Mouse (Mus musculus): ENCODE data around the gene Nxph1.
A peak's percentile ranks its signal among the peaks of the same experiment; 100 is the strongest.

Nxph1 gene

DNA sequence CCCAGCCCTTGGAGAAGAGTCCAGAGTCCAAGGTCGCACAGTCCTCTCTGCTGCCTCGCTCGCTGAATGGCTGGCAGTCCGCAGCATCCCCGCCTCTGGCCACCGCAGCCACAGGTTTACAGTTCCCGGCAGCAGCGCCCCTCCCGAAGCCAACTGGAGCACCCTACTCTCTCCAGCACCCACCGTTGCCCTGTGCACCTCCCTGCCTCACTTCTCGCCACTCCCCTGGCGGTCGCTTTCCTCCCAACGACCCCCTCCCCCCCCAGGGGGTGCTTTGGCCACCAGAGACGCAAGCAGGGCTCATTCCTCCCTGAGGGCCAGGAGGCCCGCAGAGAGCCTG is at the start of gene Nxph1:
TSS of gene Nxph1 (plus strand) at position 301 of the 340 bp plus-strand sequence.
- no peak for DNase-seq (ENCODE audit: low spot score)

DNA sequence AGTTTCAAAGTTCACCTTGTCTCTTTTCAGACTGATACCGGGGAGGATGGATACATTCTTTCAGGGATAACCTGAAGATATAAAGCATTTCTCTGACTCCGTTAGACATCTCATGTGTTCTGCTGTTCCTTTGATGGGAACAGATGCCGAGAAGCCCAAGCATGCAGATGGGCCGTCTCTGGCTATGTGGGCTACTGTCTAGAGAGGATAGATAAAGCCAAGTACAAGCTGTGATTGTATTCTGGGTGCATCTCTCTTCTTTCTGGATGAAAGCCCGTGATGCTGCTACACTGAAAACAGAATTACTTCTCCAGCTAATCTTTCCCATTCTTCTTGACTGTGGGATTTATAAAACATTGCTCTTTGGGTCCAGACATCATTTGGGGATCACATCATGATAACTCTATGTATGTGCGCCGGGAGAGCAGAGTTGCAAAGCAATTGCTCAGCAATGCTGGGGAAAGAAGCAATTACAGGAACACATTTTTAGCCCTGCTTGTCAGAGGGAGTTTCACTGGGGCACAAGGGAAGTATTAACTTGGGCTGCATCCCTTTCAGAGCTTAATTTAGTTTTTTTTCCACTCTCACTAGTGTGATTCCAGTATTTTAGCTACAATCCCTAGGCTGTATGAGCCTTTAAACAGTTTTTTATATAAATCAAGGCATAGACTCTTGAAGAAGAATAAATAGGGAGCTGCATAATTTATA is 48.1 kb upstream of the Nxph1 start:
- DNase-seq (ENCODE audit: low spot score) = no peak

DNA sequence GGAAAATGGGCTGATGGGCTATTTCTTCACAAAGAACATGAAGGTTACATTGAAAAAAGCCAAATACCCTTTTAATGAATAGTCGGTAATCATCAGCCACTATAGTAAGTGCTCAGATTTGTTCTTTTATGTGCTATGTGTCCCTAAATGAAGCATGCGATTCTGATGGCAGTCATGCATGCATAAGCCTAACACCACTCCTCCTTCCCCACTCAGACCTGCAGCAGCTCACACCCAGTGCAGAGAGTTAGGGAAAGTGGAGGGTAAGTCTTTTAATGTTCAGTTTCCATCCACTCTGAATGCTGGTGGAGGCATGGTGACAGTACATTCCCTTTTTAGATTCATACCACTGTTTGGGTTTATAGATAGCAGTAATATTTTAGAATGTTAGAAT is 47.5 kb upstream of the Nxph1 start:
- no peak for DNase-seq (ENCODE audit: low spot score)

DNA sequence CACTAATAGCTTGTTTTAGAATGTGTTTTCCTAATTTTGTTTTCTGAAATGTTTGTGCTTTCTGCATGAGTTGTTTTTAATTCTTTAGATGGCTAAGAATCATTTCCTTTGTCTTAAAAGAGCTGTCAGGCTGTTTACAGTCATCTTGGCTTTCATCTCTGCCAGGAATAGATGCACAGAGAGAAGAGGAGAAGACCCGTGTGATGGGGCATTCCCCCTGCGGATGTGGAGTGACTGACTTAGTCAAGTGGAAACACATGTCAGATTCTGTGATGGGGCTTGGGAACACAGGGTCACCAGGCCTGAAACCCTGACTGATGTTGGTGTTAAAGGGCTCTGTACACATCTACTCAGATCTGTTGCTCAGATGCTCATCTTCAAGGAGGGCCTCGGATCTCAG is 40.3 kb upstream of the Nxph1 start:
- DNase-seq (ENCODE audit: low spot score) = no peak

DNA sequence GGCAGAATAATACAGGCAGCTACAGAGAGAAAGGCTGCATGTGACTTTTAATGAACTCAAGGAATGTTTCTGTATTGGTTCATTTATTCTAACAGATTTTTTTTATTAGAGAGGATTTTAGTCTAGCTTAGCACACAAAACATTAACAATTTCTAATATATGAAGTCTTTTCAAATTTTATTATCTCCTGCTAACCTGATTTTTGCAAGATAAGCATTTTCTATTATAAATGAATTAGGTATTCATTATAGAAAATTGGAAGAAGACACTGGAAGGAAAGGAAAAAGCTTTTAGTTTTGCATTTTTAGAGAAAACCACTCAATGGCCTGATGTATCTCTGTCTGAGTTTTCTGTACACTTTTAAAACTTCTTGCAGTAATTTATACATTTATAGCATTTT is 34.8 kb upstream of the Nxph1 start:
- DNase-seq (ENCODE audit: low spot score) = no peak

DNA sequence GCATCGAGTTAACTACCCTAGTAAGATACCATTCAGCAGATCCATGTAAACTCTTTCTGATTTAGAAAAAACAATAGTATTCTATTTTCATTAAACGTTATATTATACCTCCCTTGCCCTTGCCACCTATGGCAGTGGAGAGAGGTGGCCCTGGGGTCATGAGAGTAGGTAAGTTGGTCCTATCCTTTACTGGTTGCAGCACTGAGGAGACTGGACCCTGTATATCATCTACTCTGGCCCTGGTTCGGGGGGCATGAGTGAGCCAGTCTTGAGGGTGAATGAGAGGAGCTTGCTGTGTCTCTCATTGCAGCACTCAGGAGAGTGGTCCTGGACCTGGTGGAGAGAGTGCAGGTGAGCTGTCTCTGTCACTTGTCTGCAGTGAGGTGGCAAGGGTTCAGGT is 33.5 kb upstream of the Nxph1 start:
- no peak for DNase-seq (ENCODE audit: low spot score)

DNA sequence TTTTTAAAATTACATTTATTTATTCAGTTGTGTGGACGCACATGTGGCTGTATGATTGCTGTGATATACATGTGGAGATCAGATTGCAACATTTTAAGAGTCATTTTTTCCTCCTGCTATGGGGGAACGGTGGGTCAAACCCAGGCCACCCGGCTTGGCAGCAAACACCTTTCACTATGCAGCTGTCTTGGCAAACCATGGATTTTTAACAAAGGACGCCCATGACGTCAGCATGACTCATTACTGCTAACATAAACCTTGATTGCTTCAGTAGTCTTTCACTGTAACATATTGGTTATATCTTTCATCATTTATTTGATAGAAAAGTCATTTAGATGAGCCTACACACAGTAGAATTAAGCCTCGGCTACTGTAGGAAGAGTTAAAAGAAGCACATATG is 23.8 kb upstream of the Nxph1 start:
- no peak for DNase-seq (ENCODE audit: low spot score)

DNA sequence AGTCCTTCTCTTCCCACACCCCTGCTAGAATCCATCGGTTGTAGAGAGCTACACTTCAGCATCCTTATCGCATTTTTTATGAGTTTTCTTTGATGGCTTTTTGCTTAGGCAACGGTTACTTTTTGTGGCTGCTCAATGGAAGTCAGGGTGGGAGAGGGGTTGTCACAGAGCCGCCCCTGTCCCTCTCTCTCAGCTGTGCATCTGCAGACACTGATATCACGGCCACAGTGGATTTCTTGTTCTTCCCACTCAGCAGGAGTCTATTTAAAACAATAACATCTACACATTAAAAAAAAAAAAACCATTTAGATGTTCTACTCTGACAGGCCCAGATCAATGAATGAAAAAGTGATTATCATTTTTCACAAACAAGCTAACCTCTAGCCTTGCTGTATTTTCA is 13.0 kb upstream of the Nxph1 start:
- no peak for DNase-seq (ENCODE audit: low spot score)

DNA sequence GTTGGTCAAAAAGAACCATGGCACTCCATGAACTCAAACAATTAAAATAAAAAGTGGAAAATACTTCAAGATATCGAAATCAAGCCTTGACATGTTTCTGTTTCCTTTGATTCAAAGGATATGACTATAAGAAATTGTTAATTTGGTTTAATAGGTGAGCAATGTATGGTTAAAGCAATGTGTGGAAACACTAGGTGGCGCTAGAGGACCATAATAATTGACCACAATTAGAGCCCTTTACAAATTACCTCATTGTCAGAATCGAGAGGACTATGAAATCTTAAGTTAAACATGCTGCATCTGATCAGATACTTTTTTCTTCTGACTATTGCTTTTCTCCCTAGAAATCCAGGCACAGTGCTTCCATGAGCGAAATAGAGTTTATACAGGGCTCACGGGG is 12.5 kb upstream of the Nxph1 start:
- DNase-seq (ENCODE audit: low spot score) = peak; percentile 2

DNA sequence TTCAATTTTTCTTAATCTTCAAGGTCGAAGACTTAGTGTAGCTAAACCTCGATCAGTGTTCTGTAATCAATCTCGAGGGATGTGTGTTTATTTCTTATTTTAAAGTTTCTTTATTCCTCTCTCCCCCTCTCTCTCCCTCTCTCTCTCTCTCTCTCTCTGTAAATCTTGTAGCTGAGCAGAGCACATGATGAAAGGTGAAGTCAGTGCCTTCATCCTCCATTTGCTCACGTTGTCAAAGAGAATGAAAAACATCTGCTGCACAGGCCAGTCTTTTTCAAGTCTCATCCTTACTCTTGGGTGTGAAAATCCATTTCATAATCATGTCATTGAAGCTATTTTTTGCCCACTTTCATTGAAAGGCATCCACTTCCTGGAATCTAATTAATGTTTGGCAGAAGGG is 12.1 kb upstream of the Nxph1 start:
- no peak for DNase-seq (ENCODE audit: low spot score)

DNA sequence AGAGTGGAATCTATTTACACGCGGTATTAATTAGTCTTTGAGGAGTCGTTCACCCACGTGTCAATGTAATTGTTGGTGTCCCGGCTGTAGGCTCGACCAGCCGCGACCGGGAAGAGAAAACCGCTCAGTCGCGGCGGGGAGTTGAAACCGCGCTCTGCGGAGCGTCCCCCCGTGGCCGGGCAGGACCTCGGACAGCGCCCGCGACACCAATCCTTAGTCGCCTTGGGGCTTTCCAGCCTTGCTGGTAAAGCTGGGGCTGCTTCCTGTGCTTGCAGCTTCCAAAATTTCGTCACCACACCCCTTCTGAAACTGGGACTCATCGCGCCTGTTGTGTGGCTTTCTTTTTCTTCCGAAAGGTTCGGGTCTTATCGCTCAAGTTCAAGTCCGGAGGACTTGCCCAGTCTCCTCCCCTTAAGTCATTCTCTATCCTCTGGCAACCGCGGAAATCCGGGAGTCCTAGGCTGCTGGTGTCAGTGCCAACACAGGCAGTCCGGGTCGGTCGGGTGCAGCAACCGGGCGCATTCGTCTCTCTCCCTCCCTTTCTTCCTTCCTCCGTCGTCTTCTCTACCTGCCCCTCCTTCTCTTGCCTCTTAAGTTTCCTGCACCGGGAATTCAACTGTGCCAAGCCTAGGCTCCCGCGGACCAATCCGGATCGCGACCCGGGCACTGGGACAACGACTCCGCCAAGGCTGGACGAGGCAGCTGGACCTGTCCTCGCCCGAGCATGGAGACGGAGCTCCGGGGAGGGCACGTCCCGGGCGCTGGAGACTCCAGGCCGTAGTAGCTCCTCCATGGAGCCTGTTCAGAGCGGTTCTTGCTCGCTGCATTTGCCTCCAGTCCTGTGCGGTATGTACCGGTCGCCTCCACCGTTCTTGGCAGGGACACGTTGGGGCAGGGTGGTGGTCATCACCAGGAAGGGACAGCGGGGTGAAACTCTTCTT is 510 bp downstream of the Nxph1 start:
- no peak for DNase-seq (ENCODE audit: low spot score)

DNA sequence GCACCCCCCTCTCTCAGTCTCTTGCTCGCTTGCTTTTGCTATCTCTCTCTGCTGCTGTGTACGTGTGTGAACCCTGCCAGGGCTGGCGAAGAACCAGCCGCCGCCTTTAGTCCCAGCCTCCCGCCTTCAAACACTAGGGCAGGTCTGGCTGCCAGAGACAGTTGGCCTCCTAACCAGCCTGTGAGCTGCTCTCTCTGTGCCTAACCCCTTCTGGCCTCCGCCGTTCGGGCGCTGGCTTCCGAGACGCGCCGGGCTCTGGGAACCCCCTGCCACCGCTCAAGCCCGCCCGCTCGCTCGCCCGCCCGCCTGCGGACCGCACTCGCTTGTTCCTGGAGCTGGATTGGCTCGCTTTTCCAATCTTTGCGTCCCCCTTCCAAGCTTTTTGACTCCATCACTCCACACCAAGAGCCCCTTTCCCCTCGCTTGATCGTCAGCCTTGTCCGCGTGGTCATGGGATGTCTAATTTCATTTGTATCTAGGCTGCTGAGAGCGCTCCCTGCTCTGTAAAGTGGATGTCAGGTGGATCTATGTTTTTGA is 1.5 kb downstream of the Nxph1 start:
- DNase-seq (ENCODE audit: low spot score) = no peak

DNA sequence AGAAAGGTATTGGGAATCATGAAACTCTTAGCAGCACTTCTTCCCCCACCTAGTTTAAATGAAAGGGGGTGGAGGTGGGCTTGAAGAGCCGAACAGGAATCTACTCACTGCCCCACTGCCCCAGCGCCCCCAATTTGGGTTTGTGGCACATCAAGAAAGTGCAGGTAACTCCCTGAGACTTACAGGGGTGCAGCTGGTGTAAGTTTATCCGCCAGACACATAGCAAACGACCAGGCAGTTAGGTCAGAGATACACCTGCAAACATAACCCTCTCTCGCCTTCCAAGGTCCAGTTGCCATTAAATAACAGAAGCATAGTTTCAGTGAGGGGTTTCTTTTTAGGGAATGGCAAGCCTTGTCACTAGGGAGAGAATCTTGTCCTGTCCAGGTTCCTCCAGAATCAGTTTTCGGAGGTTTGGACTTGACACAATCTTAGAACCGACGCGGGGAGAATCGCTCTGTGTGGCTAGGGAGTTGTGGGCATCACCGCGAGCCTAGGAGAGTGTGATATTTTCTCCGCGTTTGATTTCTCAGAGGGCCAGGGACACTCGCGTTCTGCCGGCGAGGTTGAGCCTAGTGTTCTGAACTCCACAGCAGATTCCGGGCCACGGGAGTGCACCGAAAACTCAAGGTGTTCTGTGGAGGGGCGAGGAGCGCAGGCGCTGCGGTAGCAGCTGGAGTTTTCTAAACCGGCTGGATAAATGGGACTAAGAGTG is 2.5 kb downstream of the Nxph1 start:
- DNase-seq (ENCODE audit: low spot score) = no peak

DNA sequence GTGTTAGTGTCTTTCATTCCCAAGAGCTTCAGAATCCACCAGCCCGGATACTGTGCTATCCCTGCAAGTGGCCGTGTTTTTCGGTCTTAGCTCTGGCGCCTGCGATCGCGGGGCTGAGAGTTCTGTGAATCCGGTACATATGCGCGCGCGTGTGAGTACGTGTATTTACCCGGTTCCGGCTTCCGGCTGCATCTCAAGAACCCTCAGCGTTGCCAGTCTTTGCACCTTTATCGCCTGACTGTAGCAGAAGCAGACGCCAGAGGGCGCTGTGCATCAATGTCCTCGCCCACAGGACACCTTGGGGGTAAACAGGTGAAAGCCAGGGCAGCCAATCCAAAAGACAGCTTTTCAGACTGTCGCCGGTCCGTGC is 3.1 kb downstream of the Nxph1 start:
- DNase-seq (ENCODE audit: low spot score) = peak; percentile 36

DNA sequence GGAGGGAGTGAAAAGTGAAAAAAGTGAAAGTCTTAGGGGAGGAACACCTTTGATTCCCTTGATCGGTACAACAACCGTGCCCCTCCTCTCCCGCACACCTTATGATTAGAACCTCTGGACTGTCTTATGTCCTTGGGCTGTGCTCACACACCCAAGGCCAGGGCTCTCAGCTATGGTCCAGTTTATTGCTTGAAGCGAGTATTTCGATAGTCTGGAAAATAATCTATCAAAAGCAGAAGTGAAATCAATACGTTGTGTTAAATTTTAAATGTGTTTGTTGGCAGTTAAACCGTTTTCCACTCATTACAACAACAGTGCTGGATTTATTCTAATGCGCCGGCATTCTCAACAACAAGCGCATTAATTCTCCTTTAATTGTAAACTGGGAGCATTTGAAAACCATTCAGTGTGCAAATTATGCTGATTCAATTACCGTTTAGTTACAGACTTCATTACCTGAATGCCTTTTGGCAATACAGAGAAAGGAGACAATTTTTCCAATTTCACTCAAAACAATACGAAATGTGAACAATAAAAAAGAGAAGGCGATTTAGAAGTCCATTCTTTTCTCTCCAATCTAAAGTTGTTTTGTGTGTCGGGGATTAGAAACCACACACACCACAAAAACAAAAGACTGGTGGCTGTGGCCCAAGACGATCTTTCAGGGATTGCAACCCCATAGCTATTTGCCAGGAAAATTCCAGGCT is 3.8 kb downstream of the Nxph1 start:
- DNase-seq (ENCODE audit: low spot score) = no peak

DNA sequence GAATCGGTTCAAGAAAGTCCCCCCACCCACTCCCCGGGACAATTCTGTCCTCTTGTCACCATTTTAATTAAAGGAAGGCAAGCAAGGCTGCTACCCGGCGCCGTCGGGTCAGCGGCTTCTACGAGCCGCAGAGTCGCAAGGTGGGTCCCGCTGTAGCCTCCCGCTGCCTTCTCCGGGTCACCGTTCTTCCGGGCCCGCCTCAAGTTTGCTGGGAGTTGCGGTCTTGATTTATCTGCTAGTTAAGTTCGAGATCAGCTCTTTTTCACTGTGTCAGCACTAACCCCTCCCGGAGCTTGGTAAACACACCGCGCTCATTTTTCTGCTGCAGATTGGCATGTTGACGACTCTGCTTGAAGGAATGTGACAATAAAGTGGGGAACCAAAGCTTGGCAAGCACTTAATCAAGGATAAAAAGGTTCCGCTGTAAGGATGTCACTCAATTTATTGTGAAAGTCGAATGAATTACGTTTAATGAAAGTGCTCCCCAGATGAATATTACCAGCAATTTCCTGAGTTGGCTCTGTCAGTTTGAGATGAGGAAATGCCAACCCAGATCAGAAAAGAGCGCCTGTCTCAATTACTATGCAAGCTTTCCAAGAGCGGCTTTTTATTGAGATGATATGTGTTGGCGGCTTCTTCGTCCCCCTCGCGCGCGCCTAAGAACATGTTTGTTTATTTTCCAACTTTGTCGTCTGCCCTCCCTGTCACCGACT is 7.7 kb downstream of the Nxph1 start:
- DNase-seq (ENCODE audit: low spot score) = no peak

DNA sequence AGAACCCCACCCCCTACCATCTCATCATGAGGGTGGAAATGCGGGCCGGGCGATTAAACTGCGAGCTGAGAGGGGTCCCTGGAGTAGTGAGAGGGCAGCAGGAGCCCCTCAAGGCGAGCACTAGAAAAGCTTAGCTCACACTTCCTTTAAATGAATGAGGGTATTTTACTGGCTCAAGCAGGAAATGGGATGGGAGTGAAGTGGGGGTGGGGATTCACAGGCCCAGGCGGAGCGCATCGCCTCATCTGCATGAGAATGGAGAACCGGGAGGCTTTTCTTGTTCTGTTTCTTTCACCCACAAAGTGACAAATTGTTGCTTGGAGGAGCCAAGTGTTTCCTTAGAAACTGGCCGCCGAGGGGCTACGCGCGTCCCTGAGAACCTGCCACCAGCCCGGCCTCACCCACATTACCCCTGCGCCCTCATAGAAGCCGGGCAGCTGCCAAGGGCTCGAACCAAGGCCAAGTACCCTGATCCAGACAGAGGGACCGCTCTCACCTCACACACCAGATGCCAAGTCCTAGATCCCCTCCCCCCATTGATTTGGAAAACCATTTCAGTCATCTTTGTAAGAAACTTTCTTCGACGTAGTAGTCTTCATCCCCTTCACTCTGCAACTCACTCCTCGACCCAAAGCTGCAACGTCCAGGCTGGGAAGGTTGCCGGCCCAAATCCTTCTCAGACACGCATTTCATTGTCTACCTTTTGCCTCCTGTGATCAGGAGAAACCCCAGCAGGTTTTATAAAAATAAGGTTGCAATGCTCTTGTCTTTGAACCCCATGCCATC is 8.7 kb downstream of the Nxph1 start:
- no peak for DNase-seq (ENCODE audit: low spot score)

DNA sequence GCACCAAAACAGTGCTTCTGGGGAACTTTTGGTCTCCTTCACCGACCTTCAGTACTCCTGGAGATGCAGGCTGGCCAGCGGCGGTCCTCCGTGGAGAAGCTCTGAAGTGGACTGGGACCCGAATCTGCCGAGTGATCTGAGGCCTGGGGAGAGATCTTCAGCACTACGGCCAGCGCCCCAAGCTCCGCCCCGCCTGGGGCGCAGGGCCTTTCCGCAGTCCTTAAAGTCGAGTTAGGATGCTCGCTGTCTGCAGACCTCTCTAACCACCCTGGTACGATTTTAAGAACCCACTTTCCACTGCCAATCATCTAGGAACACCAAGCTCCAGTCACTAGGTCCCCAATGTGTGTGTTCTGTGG is 9.3 kb downstream of the Nxph1 start:
- no peak for DNase-seq (ENCODE audit: low spot score)

DNA sequence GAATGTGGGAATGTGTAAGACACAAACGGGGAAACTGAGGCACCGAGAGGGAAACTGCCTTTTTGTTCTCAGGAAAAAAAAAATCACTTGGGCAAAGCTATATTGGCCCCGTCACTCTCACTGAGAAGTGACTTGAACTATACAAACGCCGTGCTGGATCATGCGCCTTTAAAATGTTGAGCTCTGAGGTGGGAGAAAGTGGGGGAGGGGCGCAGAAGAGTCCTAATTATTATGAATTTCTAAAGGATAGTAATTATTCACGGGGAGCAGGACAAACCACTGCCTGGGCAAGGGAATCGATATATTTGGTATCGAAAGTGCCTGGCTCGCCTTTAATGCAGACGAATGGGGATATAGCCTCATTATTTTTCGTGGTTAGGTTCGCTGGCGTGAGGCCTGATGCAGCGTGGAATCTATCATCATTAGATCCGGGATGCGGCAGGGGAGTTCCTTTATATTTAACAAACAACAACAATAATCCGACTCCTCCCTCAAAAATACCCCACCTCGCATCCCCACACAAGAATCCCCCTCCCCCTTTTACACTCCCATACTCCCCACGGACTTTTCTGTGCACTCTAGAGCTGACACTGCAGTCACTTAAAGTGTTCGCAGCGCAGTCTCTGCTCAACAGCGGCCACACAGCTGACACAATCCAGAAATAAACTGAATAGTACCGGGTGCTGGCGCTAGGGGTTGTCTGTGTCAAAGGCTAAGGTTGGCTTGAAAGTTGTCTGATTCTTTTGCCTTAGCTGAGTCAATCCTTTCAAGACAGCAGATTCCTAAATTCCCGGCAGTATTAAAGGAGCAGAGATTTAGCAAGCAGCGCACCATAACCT is 10.1 kb downstream of the Nxph1 start:
- DNase-seq (ENCODE audit: low spot score) = no peak

DNA sequence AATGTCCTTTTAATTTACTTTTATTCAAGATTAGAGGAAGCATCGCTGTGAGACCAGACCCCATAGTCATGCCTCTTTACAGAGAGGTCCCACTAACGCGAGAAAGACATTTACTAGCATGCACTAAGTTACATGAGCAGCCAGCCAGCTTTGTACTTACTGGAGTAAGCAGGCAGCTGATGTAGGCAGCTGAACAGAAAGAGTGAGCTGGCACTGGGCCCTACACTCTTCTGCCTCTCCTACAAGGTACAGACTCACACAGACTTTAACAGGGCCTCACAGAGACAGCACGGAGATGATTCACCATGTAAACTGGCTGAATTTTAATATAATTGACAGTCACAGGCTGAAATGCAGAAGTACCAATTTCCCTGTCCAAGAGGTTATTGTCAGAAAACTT is 11.6 kb downstream of the Nxph1 start:
- no peak for DNase-seq (ENCODE audit: low spot score)

Measured in yolk sac, embryonic 10.5 days (tissue).